Mouse (Mus musculus) small intestine, adult 2 months (tissue): ENCODE data around the gene 9930021J03Rik.
A peak's percentile ranks its signal among the peaks of the same experiment; 100 is the strongest.

ENCODE experiments used
- CTCF ChIP-seq: fragments of 200-500 bp; IDR thresholded peaks from 2 replicates; pipeline ENCODE4 v1.5.1; 2012; ENCODE audit warnings: low read depth, mild to moderate bottlenecking, control low read depth, inconsistent platforms, low read length, moderate library complexity, mixed read lengths; ENCODE audit not compliant: insufficient replicate concordance, insufficient read length; ENCODE audit errors: extremely low read depth
- POLR2A ChIP-seq: fragments of 200-500 bp; IDR thresholded peaks from 2 replicates; pipeline ENCODE4 v1.6.1; 2012; ENCODE audit warnings: low read depth, mild to moderate bottlenecking, control low read depth, inconsistent platforms, low read length, moderate library complexity

DNA sequence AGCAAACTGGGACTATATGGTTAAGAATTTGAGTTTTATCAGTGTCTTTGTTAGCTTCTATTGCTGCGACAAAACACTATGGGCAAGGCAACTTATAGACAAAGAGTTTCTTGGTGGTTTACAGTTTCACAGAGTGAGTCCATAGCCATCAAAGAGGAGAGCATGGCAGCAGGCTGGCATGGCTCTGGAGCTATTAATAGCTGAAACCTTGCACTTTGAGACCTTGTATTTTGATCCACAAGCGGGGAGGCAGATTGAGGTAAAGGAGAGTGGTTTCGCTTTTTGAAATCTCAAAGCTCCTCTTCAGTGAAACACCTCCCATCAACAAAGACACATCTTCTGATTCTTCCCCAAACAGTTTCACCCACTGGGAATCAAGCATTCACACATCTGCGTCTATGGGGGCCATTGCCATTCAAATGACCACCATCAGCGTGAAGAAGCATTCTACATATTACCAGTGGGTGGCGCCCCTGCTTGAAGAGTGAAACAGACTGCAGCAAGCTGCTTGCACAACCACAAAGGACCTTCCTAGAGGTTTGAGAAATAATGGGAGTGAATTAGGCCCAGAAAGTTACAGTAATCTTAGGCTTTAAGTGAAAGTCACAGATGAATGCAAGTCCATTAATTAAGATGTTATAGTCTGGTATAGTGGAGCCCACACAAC lies 18.4 kb upstream of the 9930021J03Rik start:
- TF ChIP-seq CTCF (peak; percentile 68; the same call in 1 of the 2 replicates), POLR2A (no peak)
